Mouse (Mus musculus) left cerebral cortex, adult 8-10 months (tissue): ENCODE data around the gene Slc4a1. TPM values are rescaled to one million over a fixed set of nuclear protein-coding genes. Genes with fewer than 3 reads are reported as not detected.
"Not testable (repeated sequence)": the region's sequence is repeated elsewhere in the genome, so short reads cannot be mapped to it uniquely, and the experiment has no call there.

ENCODE experiments used
- DNase-seq, 2 experiments: peaks; one replicate each; pipeline ENCODE4 v3.0.0; 2022; ENCODE audit warnings: low spot score in 2 of 2
- total RNA-seq, 4 experiments: library from RNA; stranded (reverse); gene quantifications; 2 replicates each; pipeline ENCODE4 v1.2.4; 2022

The Slc4a1 gene
- total RNA-seq = under 1 TPM in 3 of 4 experiments, not detected in 1; 0.08 to 0.41 (median 0.24) TPM

DNA sequence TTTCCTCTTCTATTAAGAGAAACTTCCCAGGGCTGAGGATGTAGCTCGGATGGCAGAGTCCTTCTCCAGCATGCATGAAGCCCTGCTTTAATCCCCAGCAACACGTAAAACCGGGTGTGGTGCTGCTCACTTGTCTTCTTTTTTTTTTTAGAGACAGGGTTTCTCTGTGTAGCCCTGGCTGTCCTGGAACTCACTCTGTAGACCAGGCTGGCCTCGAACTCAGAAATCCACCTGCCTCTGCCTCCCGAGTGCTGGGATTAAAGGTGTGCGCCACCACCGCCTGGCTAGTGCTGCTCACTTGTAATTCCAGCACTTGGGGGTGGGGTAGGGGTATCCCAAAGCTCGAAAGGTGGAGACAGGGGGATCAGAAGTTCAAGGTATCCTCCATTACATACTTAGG lies at the start of gene Slc4a1:
Gene Slc4a1, minus strand, starts transcription at position 101 of the 400 bp plus-strand sequence.
- DNase-seq = not testable (repeated sequence)

DNA sequence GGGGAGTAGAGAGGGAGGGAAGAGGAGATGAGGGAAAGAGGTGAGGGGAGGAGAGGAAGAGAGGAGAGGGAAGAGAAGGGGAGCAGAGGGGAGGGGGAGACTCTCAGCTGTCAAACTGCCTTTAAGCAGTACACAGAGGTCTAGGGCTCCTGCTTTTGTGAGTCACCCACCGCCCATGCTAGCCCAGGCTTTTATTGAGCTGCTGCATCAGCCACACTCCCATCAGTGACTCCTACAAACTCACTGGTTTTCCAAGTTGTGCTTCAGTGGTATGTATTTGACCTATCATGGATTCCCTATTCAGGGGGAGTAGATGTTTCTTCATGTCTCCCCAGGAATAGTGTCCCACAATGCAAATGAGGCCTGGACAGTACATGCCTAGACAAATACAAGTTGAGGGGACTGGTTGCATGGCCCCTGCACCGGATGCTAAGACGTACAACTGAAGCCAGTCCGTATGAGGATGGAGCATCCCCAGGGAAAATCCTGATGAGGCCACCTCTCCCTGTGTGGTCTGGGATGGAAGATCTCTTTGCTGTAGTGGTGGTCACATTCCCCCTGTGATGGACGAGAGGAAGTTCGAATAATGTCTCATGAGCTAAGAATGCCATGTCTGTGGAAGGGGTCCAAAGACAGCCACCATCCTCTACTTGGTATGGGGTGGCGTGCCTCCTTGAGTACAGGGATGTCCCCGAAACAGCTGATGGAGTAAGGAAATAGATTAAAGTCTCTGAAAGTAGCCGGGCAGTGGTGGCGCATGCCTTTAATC lies 49.2 kb upstream of the Slc4a1 start:
- no peak for DNase-seq

GRCm38 (mm10) chr11:102413059-102413458 lies 47.1 kb upstream of the Slc4a1 start:
- no peak for DNase-seq

GRCm38 (mm10) chr11:102411704-102412103 lies 45.7 kb upstream of the Slc4a1 start:
- peak; percentile 79 for DNase-seq

DNA sequence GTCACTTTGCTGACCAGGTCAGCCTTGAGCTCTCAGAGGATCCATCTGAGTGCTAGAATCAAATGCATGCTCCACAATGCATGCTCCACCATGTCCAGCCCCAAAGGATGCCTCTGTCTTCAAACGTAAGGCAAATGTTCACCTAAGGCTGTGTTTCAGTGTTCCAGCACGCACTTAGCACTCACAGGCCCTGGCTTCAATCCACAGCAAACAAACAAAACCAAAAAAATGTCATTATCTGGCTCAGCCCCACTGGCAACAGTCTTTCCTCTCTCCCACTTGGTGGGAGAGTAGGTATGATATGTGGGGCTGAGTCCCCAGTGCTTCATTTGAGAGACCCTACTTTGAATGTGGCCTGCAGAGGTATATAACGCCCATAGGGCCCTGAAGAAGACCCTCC lies 45.1 kb upstream of the Slc4a1 start:
- DNase-seq = no peak

GRCm38 (mm10) chr11:102410345-102410744 lies 44.3 kb upstream of the Slc4a1 start:
- DNase-seq = not testable (repeated sequence)

DNA sequence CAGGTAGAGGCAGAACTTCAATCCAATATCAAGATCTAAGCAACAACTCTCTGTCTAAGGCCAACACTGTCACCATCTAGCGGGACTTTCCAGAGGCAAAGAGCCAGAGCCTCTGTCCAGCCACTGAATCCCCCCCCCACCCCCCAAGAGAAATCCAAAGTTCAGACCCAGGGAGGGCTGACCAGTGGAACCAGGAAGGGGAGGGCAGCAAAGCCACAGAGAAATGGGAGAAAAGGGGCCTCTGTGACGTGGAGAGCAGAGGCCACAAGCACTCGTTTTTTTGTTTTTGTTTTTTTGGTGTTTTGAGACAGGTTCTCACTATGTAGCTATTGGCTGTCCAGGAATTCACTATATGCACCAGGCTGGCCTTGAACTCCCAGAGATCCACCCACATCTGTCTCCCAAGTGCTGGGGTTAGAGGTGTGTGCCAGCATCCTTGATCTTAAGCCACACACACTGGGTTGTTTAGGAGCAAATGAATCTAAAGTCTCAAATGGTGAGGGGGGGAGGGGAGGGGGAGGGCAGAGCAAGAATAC lies 43.9 kb upstream of the Slc4a1 start:
- no peak for DNase-seq

DNA sequence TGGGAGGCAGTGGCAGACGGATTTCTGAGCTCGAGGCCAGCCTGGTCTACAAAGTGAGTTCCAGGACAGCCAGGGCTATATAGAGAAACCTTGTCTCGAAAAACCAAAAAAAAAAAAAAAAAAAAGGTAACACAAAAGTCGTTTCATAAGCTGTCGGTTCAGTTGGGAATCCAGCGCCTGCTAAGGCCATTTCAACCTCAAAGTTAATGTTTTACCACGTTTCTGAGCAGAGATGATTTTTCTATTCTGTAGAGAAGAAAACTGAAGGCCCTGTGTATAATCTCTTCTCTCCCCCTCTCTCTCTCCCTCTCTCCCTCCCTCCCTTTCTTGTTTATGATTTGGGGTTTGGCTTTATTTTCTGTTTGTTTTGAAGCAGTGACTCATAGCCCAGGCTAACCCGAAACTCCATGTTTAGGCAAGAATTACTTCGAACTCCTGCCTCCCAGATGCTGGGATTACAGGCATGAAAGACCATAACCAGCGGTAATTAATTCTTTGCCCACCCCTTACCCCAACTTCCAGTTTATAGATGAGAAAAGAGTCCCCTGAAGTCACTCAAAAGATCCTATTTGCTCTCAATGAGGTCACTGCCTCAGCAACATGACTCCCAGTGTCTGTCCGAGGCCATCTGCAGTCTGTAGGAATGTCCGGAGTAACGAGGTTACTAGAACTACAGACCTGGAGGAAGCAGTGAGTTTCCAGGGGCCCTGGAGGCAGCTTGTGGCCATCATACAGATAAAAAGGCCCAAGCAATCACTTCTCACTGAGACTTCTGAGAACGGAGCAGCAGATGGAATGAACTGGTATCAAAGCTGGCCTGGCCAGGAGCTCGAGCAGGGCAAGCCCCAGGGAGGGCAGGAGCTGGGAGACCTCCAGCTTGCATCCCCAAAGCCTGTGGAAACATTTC lies 43.1 kb upstream of the Slc4a1 start:
- DNase-seq = no peak

DNA sequence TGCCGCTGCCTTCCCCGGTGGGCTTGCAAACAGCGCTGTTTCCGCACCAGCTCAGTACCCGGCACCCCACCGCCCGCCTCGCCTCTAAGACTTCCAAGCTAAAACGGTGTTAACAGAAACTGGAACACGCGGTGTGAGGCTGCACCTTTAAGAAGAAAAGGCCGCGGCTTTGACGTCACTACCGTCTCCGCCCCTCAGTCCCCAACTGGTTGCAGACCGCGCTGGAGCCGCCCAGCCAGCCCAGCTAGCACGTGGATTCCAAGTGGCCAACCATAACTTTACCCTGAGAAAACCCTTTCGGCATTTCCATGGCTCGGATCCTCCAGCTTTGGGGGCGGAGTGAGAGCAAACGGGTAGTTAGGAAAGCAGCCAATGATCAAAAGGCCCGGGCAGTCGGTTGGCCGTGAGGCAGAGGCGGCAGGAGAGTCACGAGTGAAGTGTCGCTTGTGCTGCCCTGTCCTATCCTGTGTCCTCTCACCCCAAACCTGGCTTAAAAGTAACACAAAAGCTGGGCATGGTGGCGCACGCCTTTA lies 42.4 kb upstream of the Slc4a1 start:
- DNase-seq = peak; percentile 93 to 97

DNA sequence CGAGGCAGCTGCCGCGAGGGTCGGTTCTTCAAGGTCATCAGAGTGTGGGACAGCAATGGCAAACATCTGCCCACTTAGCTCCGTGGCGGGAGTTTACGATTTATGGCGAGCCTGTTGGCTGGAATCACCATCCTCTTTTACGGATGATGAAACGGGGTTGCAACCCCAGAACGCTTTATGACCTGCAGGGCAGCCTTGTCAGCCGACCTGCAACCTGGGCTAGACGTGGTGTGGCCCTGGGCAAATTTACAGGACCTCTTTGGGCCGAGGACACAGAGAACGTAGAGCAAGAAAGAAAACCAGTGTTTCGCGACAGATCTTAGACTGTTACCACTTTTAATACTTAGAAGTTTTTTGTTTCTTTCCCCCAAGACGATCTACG lies 41.8 kb upstream of the Slc4a1 start, which contains the start of gene Slc25a39:
Gene Slc25a39, minus strand, starts transcription at position 113 of the 382 bp plus-strand sequence.
- DNase-seq = no peak

DNA sequence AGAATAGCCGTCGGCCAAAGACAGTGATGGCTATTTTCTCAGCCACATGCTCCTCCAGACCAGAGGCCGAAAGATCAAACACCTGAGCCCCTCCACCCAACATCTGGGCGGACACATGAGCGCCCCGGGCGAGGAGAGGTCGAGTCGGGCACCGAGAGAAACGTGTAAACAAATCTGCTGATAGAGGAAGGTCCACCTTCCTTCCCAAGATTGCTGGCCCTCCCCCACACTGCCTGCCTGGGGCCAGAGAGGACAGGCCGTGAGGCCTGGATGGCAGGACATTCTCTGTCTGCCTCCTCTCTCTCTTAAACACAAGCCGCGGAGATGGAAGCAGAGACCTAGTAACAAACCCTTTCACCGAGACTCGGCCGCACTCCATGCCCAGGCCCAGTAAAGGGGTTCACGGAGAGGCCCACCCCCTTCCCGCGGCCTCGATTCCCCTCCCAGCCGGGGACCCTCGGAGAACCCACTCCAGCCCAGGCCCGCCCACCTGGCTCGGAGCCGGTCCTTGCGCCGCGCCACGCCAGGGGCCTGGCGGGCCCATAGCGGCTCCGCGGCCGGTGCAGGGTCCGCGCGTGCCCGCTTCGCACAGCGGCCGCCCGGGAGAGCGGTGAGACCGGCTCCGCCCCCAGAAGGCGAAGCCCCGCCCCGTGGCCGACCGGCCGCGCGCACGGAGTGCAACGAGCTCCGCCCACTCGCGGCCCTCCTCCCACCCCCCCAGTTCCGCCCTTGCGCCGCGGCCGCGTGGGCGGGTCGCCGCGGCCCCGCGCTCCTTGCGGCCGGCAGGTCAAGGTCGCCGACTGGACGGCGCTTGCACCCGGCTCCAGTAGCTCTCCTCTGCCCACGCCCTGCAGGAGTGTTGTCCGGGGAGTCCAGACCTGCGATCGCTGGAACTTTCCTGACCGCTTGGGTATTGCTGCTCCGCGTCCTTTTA lies 41.2 kb upstream of the Slc4a1 start:
- DNase-seq = peak; percentile 69 to 90

DNA sequence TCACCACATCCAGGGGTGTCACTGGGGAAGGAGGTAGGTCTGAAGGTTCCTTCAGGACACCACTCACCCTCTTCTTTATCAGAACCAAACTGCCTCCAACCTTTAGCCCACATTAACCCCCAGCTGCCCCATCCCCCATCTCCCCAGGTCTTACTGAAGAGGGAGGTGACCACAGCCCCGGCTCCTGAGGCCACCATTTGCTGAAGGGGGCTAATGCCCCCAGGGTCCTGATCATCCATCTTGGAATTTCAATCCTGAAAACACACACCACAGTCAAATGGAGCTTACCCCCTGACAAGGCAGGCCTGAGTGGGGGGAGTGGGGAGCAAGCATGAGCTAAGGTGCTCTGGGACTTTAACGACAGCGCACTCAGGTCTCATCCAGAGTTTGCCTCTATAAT lies 40.4 kb upstream of the Slc4a1 start:
- no peak for DNase-seq

DNA sequence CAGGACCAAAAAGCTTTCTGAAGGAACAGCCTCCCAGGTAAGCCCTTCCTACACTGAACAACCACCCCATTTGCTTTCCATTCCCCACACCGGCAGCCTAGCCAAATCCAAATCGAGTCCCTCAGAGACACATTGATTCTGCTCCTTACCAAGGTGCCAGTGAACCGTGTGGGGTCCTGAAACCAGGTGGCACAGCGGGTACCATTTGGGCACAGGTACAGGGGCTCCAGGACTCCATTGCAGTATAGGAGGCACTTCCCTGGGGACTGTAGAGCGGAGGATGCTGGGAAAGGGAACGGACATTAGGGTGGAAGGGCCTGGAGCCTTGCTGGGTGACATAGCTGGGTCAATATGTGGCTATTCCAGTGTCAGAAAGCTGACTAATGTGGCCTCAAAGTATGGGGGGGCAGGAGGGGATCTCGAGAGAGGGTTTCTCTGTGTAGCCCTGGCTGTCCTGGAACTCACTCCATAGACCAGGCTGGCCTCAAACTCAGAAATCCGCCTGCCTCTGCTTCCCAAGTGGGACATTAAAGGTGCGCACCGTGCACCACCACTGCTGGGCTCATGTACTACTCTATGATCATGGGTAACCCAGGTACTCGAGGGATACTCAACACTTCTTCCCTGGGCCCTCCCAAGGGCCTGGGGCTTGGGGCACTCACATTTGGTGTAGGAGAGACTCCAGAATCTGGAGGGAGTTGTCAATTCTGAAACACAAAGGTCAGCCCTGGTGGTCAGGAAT lies 39.7 kb upstream of the Slc4a1 start:
- DNase-seq = no peak

GRCm38 (mm10) chr11:102404161-102405010 lies 38.4 kb upstream of the Slc4a1 start:
- no peak for DNase-seq

DNA sequence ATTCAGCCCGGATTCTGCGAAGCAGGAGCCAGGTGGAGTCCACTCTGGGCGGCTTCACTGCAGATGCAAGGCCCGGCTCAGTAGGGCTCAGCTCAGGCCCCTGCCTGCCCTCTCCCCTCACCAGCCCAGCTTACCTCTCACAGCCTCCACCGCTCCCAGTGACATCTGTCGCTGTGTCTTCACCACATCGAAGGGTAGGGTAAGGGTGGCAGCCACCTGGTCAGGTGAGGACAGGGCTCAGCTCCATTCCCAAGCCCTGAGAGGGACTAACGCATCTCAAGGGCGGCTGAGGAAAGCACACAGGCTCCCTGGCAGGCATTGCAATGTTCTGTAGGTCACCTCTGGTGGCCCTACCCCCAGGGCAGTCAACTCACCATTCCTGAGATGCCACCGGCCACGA lies 37.7 kb upstream of the Slc4a1 start:
- DNase-seq = no peak

DNA sequence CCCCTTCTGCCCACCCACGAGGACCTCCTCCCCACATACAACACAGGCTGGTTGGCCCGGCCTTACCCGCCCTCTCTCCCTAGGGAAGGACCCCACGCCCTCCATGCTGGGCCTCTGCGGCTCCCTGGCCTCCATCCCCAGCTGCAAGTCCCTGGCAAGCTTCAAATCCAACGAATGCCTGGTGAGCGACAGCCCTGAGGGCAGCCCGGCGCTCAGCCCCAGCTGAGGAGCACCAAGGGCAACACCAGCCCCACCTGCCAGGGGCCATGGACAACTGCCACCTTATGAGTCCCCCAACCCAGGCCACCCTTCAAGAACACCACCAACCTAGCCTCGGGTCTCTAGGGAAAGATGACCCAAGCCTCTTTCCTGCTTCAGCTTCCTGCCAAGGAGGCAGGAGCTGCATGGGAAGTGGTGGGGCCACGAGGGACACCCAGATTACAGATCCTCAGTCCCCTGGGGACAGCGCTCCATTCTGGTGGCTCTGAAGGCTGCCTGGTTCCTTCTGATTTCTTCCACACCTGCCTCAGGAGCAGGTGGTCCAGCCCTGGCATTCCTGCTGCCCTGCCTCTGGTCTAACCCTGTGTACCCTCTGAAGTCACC lies 36.0 kb upstream of the Slc4a1 start:
- no peak for DNase-seq

- peak in 1 of 2 experiments; percentile 8 for DNase-seq
Observed at GRCm38 (mm10) chr11:102400513-102401084, 34.6 kb upstream of the Slc4a1 start.

DNA sequence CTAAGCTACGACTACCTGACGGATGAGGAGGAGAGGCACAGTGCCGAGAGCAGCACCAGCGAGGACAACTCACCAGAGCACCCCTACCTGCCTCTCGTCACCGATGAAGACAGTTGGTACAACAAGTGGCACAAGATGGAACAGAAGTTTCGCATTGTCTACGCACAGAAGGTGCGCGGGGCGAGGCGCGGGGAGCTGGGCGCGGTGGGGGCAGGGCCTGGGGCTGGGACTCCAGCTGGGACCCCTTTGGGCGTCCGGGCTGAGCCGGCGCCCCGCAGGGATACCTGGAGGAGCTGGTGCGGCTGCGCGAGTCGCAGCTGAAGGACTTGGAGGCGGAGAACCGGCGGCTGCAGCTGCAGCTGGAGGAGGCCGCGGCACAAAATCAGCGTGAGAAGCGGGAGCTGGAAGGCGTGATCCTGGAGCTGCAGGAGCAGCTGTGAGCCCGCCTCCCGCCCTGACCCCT lies 33.6 kb upstream of the Slc4a1 start:
- peak in 1 of 2 experiments; percentile 36 for DNase-seq
